Mouse (Mus musculus): ENCODE measurements around the gene Ly6g6f. TPM values are rescaled to one million over a fixed set of nuclear protein-coding genes. Genes with fewer than 3 reads are reported as not detected.

Ly6g6f gene
- polyA plus RNA-seq, 1 experiment from 2014 or later, result not detected

DNA sequence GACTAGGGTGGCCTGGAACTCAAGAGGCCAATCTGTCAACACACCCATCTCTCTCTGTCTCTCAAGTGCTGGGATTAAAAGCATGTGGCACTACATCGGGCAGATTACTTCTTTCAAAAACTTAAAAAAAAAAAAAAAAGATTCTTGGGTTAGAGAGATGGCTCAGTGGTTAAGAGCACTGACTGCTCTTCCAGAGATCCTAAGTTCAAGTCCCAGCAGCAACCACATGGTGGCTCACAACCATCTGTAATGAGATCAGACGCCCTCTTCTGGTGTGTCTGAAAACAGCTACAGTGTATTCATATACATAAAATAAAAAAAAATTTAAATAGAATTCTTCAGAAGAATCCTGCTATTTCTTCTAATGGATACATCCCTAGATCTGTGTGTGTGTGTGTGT lies 2.7 kb upstream of the Ly6g6f start:
- H3K36me3 ChIP-seq (ENCODE audit: control insufficient read depth, insufficient read depth, low read length), result no peaks in the 10 kb centered on the region; the same call in 1 of the 2 replicates
- H3K9me3 ChIP-seq (ENCODE audit: control insufficient read depth, low read length), result no peaks in the 10 kb centered on the region
- no peak overlapping the region for H3K27ac ChIP-seq (ENCODE audit: low read depth, low read length)
- H3K4me2 ChIP-seq (ENCODE audit: low read depth, low read length), result no peak overlapping the region
- WGBS, result 54% methylated on average over 2 of the region's 2 CpGs
- H3K4me1 ChIP-seq (ENCODE audit: control insufficient read depth, insufficient read depth, low read length), result peaks cover 11% of the 10 kb centered on the region
- H3K9ac ChIP-seq (replicated peaks; ENCODE audit: low read depth, low read length), result no peak overlapping the region
- H3K4me3 ChIP-seq (ENCODE audit: low read depth, low read length), result no peak overlapping the region
- no peak for ATAC-seq (ENCODE audit: low read depth)
- no peaks in the 10 kb centered on the region for H3K27me3 ChIP-seq (ENCODE audit: control insufficient read depth, insufficient read depth, low read length)

DNA sequence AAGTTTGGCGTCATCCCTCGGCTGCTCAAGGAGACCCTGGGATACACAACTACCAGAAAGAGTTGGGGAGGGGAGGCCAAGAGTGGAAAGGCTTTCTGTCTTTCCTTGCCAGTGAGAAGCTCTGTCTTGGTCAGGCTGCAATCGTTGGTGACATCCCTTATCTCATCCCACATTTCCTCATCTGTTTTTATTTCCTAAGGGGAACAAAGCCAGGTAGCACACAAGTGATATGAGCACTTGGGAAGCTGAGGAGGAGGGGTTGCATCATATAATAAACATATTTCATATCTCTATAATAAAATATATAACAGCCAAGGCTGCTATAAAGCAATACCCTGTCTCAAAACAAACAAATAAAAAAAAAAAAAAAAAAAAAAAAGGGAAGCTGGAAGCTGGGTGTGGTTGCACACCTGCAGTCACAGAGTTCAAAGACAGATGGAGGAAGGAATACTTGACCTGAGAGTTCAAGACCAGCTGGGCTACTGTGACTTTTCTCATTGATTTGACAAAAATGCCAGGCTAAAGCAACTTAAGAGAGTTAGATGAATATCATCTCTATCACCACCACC lies 1.4 kb downstream of the Ly6g6f start:
- 79% methylated on average over 3 of the region's 3 CpGs for WGBS
- Histone ChIP-seq H3K27me3 (ENCODE audit: control insufficient read depth, insufficient read depth, low read length) (no peaks in the 10 kb centered on the region), H3K9me3 (ENCODE audit: control insufficient read depth, low read length) (no peaks in the 10 kb centered on the region), H3K4me3 (ENCODE audit: low read depth, low read length) (no peak overlapping the region), H3K9ac (replicated peaks; ENCODE audit: low read depth, low read length) (no peak overlapping the region), H3K4me1 (ENCODE audit: control insufficient read depth, insufficient read depth, low read length) (no peaks in the 10 kb centered on the region), H3K4me2 (ENCODE audit: low read depth, low read length) (no peak overlapping the region), H3K36me3 (ENCODE audit: control insufficient read depth, insufficient read depth, low read length) (no peaks in the 10 kb centered on the region), H3K27ac (ENCODE audit: low read depth, low read length) (no peak overlapping the region)
- ATAC-seq (ENCODE audit: low read depth), result no peak

DNA sequence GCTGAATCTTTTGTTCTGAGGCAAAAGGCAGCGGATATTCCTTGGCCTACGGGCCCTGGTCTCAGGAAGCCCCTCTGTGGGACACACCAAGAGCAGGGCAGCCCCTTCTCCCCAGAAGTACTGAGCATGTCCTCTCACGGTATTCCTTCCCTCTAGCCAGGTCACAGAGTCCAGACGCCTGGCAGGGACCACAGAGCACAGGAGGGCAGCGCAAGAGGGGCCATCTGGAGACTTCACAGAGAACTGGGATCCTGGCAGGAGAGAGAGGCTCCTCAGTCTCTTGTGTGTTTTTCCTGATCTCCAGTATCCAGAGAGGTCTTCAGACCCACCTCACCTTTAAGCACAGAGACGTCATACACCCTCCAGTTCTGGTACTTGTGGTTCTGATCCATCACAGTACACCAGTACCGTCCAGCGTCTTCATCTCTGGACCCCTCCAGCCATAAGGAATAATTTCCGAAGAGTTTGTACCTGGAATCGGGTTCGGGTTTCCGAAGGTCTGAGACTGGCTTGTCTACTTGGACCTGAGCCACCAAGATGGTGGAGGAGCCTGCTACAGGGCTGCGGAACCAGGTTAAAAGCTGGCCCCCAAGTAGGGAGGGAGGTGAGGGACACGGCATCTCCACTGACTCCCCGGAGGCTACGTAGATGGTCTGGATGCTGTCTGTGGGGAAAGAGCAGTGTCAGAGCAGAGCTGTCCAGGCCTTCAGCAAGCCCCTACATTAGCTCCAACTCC lies 2.4 kb downstream of the Ly6g6f start:
- Histone ChIP-seq H3K4me3 (ENCODE audit: low read depth, low read length) (no peak overlapping the region), H3K9ac (replicated peaks; ENCODE audit: low read depth, low read length) (no peak overlapping the region), H3K27ac (ENCODE audit: low read depth, low read length) (no peak overlapping the region), H3K27me3 (ENCODE audit: control insufficient read depth, insufficient read depth, low read length) (no peaks in the 10 kb centered on the region), H3K4me1 (ENCODE audit: control insufficient read depth, insufficient read depth, low read length) (peaks cover 1% of the 10 kb centered on the region; the same call in 1 of the 2 replicates), H3K4me2 (ENCODE audit: low read depth, low read length) (no peak overlapping the region), H3K36me3 (ENCODE audit: control insufficient read depth, insufficient read depth, low read length) (no peaks in the 10 kb centered on the region), H3K9me3 (ENCODE audit: control insufficient read depth, low read length) (no peaks in the 10 kb centered on the region)
- 87% methylated on average over 16 of the region's 16 CpGs for WGBS
- ATAC-seq (ENCODE audit: low read depth), result no peak

DNA sequence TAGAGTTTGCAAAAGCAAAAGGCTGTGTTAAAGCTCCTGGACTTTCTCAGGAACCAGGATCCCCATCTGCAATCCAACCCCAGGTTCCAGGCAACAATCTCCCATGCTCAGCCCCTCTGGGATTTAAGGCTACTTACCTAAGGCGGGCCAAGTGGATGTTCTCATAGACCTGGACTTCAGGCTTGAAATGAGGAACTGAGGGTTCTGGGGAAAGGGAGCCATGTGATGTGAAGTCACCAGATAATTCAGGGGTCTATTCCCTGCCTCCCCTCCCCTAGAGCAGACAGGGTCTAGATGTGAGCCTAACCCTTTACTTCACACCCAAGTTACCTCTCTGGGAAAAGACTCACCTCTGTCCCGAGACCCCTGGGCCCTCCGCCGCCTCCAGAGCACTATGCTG lies 4.7 kb downstream of the Ly6g6f start:
- Histone ChIP-seq H3K36me3 (ENCODE audit: control insufficient read depth, insufficient read depth, low read length) (no peaks in the 10 kb centered on the region), H3K4me1 (ENCODE audit: control insufficient read depth, insufficient read depth, low read length) (peaks cover 5% of the 10 kb centered on the region; the same call in 1 of the 2 replicates), H3K9me3 (ENCODE audit: control insufficient read depth, low read length) (no peaks in the 10 kb centered on the region), H3K27me3 (ENCODE audit: control insufficient read depth, insufficient read depth, low read length) (no peaks in the 10 kb centered on the region), H3K4me2 (ENCODE audit: low read depth, low read length) (no peak overlapping the region), H3K4me3 (ENCODE audit: low read depth, low read length) (no peak overlapping the region), H3K9ac (replicated peaks; ENCODE audit: low read depth, low read length) (no peak overlapping the region), H3K27ac (ENCODE audit: low read depth, low read length) (no peak overlapping the region)
- 81% methylated on average over 4 of the region's 4 CpGs for WGBS
- ATAC-seq (ENCODE audit: low read depth), result no peak

DNA sequence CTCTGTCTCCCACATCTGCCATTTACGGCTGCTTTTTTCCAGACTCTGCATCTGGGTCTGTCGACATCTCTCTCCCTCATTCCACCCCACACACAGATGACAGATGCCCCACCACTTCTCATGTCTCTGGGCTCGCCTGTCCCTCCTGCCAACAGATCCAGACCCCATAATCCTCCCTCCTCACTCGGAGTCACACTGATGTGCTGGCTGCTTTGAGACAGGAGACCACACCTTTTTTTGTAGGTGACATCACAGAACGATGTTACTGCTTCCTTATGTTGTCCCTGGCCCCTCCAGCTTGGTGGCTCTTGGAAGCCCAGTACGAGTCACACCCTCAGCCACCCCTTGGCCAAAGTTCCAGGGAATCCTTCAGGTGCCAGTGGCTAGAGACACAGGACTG lies 5.2 kb downstream of the Ly6g6f start:
- Histone ChIP-seq H3K9ac (replicated peaks; ENCODE audit: low read depth, low read length) (no peak overlapping the region), H3K9me3 (ENCODE audit: control insufficient read depth, low read length) (no peaks in the 10 kb centered on the region), H3K27ac (ENCODE audit: low read depth, low read length) (no peak overlapping the region), H3K36me3 (ENCODE audit: control insufficient read depth, insufficient read depth, low read length) (no peaks in the 10 kb centered on the region), H3K27me3 (ENCODE audit: control insufficient read depth, insufficient read depth, low read length) (no peaks in the 10 kb centered on the region), H3K4me3 (ENCODE audit: low read depth, low read length) (no peak overlapping the region), H3K4me2 (ENCODE audit: low read depth, low read length) (no peak overlapping the region), H3K4me1 (ENCODE audit: control insufficient read depth, insufficient read depth, low read length) (peaks cover 5% of the 10 kb centered on the region; the same call in 1 of the 2 replicates)
- 67% methylated on average over 6 of the region's 6 CpGs for WGBS
- no peak for ATAC-seq (ENCODE audit: low read depth)

- WGBS, result 68% methylated on average over 9 of the region's 9 CpGs
- no peak overlapping the region for H3K9ac ChIP-seq (replicated peaks; ENCODE audit: low read depth, low read length)
- no peaks in the 10 kb centered on the region for H3K36me3 ChIP-seq (ENCODE audit: control insufficient read depth, insufficient read depth, low read length)
- no peaks in the 10 kb centered on the region for H3K27me3 ChIP-seq (ENCODE audit: control insufficient read depth, insufficient read depth, low read length)
- H3K4me2 ChIP-seq (ENCODE audit: low read depth, low read length), result no peak overlapping the region
- H3K9me3 ChIP-seq (ENCODE audit: control insufficient read depth, low read length), result no peaks in the 10 kb centered on the region
- no peak overlapping the region for H3K27ac ChIP-seq (ENCODE audit: low read depth, low read length)
- H3K4me3 ChIP-seq (ENCODE audit: low read depth, low read length), result no peak overlapping the region
- peaks cover 5% of the 10 kb centered on the region; the same call in 1 of the 2 replicates for H3K4me1 ChIP-seq (ENCODE audit: control insufficient read depth, insufficient read depth, low read length)
- no peak for ATAC-seq (ENCODE audit: low read depth)
Measured at GRCm38 (mm10) chr17:35079778-35080177, 5.6 kb downstream of the Ly6g6f start.

DNA sequence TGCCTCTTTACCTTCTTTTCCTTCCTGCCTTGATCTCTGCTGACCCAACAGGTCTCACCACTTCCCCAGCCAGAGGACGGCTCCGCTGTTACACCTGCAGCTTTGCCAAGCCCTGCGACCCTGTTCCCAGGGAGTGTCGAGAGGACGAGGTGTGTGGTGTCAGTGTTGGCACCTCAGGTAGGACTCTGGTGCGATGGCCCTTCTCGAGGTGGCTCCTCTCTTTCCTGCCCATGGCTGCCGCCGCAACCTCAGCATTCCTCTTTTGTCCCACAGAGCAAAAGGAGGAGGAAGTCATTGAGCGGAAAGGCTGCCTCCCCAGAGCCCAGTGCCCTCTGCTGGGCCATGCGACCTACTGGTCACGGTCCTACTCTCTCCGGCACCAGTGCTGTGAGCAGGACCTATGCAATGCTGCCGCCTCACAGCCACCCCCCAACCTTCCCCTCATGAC lies 7.6 kb downstream of the Ly6g6f start, which contains the start of gene Ly6g6d:
TSS of gene Ly6g6d (minus strand) at position 280 of the 448 bp plus-strand sequence.
- ATAC-seq (ENCODE audit: low read depth), result peak; percentile 38; the same call in 1 of the 2 replicates
- Histone ChIP-seq H3K4me3 (ENCODE audit: low read depth, low read length) (peak within 1 kb of the TSS; percentile 9), H3K4me1 (ENCODE audit: control insufficient read depth, insufficient read depth, low read length) (peaks cover 5% of the 10 kb centered on the region; the same call in 1 of the 2 replicates), H3K27ac (ENCODE audit: low read depth, low read length) (no peak within 1 kb of the TSS), H3K27me3 (ENCODE audit: control insufficient read depth, insufficient read depth, low read length) (no peaks in the 10 kb centered on the region), H3K9ac (replicated peaks; ENCODE audit: low read depth, low read length) (no peak within 1 kb of the TSS), H3K9me3 (ENCODE audit: control insufficient read depth, low read length) (no peaks in the 10 kb centered on the region), H3K4me2 (ENCODE audit: low read depth, low read length) (peak within 1 kb of the TSS; percentile 15; the same call in 1 of the 2 replicates), H3K36me3 (ENCODE audit: control insufficient read depth, insufficient read depth, low read length) (no peaks in the 10 kb centered on the region)
- 7% methylated on average over 14 of the region's 14 CpGs for WGBS

DNA sequence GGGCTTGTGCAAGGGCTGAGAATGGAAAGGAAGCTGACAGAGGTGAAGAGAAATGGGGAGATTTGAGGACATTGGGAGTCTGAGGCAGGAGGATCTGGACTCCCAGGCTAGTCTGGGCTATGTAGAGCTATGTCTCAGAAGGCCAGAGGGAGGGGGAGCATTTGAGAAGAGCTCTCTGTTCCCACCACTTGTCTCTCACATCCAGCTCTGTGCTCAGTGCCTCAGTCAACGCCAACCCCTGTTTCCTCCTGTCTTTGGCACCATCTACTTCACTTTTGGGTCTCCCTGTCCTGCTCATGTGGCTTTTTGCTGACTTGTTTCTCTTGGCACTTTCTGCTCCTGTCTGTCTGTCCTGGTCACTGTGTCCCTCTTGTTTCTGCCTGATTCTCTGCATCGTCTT lies 8.1 kb downstream of the Ly6g6f start:
- ATAC-seq (ENCODE audit: low read depth), result no peak
- 22% methylated on average over 2 of the region's 2 CpGs for WGBS
- no peak overlapping the region for H3K9ac ChIP-seq (replicated peaks; ENCODE audit: low read depth, low read length)

More for the DNA sequence above, 8.1 kb downstream of the Ly6g6f start:
- Histone ChIP-seq H3K9me3 (ENCODE audit: control insufficient read depth, low read length) (no peaks in the 10 kb centered on the region), H3K27me3 (ENCODE audit: control insufficient read depth, insufficient read depth, low read length) (no peaks in the 10 kb centered on the region), H3K4me1 (ENCODE audit: control insufficient read depth, insufficient read depth, low read length) (peaks cover 5% of the 10 kb centered on the region; the same call in 1 of the 2 replicates), H3K36me3 (ENCODE audit: control insufficient read depth, insufficient read depth, low read length) (no peaks in the 10 kb centered on the region), H3K4me2 (ENCODE audit: low read depth, low read length) (no peak overlapping the region; the same call in 1 of the 2 replicates), H3K4me3 (ENCODE audit: low read depth, low read length) (no peak overlapping the region), H3K27ac (ENCODE audit: low read depth, low read length) (no peak overlapping the region)

Data from neural tube, embryonic 14.5 days (tissue).